Mouse (Mus musculus) bone marrow macrophage, adult 2 months (primary cell): ENCODE results near the gene Aicda.

Experiments
- CTCF ChIP-seq: IDR thresholded peaks from 2 replicates; pipeline ENCODE4 v1.5.1; 2012; ENCODE audit warnings: low read depth, mild to moderate bottlenecking, low read length, moderate library complexity
- POLR2A ChIP-seq: IDR thresholded peaks from 2 replicates; pipeline ENCODE4 v1.6.1; 2012; ENCODE audit warnings: mild to moderate bottlenecking, low read depth, low read length, borderline replicate concordance

- TF ChIP-seq CTCF: no peak
- no peak for TF ChIP-seq POLR2A
These were observed 15.5 kb downstream of the Aicda start for GRCm38 (mm10) chr6:122569113-122569512.
